Mouse (Mus musculus) c-Kit-positive CD71-positive TER-119-negative erythroid progenitor cells, embryonic 14.5 days (primary cell): ENCODE measurements around the gene Cd6.

Experiments used
- DNase-seq: peaks from one replicate; pipeline ENCODE4 v3.0.0-alpha.2; 2013; ENCODE audit warnings: low read depth

Gene Cd6

DNA sequence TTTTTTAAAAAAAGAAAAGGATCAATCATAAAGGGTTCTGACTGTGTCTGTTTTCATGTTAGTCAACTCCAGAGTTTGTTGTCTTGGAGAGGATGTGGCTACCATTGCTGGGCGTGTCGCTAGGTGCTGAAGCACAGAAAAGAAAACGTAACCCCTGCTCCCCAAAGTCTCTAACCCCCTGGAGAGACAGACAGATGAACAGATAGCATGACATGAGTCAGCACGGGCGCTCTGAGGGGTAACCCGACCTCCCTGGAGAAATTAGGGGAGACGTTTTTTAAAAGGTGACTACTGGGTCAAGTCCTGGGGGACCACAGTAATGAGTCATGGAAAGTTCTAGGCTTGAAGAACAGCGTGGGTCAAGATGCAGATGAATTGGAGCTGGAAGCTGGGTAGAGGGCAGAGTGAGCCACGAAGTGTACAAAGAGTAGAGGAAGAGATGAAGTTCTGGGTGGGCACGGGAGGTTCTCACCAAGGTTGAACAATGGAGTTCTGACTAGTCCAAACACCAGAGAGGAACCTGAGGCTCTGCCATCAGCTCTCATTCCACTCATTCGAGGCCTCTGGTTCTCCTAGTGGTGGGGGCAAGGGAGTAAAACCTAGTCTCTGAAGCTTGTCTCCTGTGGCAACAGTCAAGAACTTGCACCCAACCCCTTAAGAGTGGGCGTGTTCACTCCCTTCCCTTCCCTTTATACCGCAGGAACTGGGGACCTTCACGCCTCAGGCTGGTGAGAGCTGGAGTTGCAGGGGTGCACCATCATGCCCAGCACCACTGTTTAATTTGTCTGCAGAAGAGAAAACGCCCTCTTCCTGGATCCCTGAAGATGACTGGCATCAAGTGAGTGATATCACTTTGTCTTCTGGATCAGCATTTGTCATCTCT, 9.4 kb upstream of the Cd6 start, which contains the start of gene Slc15a3:
Gene Slc15a3, plus strand, starts transcription at position 718 of the 883 bp plus-strand sequence.
- no peak for DNase-seq

- no peak for DNase-seq
Observed at GRCm38 (mm10) chr19:10835671-10836070, 5.8 kb upstream of the Cd6 start.

GRCm38 (mm10) chr19:10833611-10834010, 3.8 kb upstream of the Cd6 start:
- DNase-seq: no peak

GRCm38 (mm10) chr19:10832030-10832429, 2.2 kb upstream of the Cd6 start:
- no peak for DNase-seq

DNA sequence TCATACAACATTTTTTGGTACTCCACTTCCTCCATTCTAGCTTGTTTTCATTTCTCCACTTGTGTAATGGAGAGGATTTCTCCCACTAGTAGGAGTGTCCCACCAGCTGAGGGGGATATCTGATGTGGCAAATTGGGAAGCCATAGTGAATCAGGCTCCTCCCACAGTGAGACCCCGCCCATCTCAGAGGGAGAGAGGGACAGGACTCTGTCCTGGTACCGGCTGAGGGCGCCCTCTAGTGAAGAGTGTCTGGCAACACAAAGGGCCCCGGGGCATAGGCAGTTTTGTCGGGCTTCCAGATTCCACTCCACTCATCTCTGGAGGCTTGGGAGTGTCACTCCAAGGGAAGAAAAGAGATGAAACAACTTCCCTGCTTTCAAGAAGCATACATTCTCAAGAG, 1.6 kb upstream of the Cd6 start:
- peak; percentile 46 for DNase-seq

DNA sequence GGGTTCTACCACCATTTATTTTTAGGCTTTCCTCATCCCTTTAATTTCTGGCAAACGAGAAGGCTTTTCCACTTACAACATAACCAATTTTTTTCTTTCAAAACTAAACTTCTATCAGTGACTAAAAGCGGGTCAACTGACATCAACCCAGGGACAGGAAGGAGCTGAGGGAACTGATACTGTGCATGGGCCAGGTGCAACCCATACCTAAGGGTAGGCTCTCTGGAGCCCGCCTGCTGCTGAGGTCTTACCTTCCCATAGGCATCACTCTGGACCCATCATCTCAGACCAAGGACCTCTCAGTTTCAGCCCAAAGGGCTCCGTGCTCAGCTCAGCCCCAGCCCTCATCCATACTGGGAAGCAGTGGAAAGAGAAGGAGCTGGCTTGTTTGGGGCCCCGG, 1.5 kb downstream of the Cd6 start:
- DNase-seq: no peak

DNA sequence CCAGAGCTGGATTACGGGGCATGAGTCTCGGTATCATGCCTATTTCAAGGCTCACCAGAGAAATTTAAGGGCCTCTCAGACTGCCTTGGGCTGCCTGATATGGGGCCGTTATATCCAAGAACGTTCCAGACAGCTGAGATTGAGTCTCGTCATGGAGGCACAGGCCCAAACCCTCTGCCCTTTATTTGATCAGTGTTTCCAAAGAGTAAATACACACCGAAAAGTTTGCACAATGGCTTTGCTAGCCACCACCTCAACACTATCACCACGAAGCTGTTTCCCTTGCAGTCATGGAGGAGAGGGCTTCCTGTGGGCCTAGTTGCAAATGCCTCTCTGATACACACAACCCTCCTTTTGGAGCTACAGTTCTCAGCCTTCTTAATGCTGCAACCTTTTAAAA, 5.8 kb downstream of the Cd6 start:
- no peak for DNase-seq

DNA sequence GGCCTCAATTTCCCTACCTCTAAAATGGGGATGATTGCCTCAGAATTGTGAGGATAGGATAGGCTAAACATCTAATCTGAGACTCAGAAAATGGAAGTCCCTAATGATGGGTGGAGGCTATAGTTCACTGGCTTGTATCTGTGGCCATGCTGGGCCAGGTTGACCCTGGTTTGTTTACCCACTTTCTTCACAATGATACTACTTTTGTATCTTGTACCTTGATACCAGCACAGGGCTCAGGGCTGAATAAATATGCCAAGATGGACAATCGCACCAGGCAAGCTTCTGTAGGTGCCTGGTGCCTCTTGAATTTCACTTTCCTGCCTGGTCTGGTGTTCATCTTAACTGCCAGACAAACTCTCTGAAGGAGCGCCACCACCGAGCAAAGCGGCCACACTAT, 7.3 kb downstream of the Cd6 start:
- no peak for DNase-seq

DNA sequence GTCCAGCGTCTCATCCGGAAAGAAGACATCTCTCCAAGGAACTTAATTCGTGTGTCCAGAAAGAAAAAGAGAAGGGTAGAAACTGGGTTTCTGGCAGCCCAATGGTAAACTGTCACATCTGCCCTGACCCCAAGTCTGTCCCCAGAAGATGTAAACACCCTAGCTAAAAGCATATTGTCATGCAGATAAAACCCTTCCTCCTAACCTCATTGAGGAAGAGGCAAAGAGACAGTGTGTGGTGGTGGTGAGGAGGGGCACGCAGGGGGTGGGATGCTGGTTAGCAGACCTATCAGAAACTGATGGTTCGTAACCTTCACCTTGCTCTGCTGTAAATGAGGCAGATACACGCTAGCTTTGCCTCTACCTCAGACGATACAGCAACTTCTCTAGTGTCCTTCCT, 8.5 kb downstream of the Cd6 start:
- DNase-seq: no peak

DNA sequence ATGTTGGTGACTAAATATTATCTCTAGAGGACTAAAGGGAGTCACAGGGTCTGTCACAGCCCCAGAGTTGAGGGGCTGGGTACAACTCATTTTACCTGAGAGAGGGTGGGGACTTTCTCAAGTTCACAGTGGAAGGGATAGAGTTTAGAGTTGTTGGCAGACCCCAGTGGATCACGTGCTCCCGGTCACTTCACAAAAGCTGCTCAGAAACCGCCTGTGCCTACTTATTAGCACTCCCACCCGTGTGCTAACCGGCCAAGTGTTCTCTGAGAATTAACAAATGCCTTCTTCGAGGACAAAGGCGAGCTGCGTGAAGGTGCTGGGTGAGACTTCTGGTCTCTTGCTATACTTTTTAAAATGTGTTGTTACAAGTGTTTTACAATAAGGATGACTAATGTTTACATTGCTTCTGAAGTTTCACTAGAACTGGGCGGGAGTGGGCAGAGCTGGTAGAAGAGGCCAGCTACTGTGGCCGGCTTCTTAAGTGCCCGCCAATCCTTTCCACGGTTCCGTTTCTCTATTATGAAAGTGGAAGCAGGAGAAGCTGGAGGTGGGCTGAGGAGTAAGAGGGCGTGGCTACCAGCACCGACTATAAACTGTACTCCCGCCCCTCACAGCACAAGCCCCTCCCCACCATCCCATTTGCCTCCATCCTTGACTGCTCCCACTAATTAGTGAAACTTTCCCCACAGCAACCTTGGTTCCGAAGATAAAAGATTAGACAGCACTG, 11.5 kb downstream of the Cd6 start:
- DNase-seq: no peak

GRCm38 (mm10) chr19:10816462-10816861, 13.4 kb downstream of the Cd6 start:
- no peak for DNase-seq

- no peak for DNase-seq
Observed at GRCm38 (mm10) chr19:10815871-10816270, 14.0 kb downstream of the Cd6 start.

DNA sequence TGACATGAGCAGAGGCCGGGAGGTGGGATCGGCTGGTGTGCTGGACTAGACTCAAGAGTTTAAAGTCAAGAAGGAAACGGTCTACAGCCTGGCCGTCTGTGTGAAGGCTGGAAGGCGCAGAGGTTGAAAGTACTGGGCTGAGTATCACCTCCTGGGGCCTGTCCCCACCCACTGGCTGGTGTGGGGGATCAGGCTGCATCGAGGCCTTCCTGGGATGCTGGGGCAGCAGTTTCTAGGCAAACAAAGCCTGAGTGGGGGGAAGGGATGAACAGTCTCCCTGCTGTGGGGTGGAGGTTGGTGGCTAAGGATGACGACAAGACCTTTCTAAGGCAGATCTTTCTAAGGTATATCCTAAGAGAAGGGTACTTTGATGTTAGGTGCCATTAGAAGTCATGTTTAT, 16.0 kb downstream of the Cd6 start:
- DNase-seq: no peak

- DNase-seq: no peak
Observed at GRCm38 (mm10) chr19:10813039-10813438, 16.8 kb downstream of the Cd6 start.

DNA sequence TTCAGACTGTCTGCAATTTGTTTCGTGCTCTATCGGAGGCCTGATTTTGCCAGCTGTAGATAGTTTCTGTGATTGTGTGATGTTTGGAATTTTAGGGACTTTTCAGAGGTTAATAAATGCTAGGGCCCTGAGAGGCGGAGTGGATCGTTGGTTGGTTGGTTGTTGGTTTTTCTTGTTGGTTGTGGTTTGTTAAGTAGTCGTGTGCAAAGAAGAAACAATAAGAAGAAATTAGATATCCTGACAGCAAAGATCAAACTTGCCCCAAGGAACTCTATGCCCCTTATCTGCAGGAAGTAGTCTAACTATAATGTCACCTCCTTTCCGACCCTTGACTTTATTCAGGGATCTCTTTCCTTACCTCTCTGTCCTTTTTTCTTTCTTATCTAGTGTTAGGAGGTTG, 18.4 kb downstream of the Cd6 start:
- no peak for DNase-seq

DNA sequence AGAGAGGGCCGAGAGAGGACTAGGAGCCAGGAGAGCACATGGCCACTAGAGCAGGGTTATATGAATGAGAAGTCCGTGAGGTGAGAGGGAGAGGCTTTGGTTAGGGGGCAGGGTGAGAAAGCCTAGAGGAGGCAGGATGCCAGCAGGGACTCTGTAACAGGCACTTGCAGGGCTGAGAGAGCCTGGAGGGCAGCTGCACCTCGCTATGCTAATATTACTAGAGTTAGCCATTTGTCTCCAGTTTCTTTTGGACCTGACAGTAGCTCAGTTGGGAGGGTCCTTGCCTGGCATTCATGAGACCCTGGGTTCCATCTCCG, 19.7 kb downstream of the Cd6 start:
- no peak for DNase-seq

- DNase-seq: no peak
Observed at GRCm38 (mm10) chr19:10809428-10810175, 20.3 kb downstream of the Cd6 start.

- no peak for DNase-seq
Observed at GRCm38 (mm10) chr19:10808524-10809233, 21.2 kb downstream of the Cd6 start.

DNA sequence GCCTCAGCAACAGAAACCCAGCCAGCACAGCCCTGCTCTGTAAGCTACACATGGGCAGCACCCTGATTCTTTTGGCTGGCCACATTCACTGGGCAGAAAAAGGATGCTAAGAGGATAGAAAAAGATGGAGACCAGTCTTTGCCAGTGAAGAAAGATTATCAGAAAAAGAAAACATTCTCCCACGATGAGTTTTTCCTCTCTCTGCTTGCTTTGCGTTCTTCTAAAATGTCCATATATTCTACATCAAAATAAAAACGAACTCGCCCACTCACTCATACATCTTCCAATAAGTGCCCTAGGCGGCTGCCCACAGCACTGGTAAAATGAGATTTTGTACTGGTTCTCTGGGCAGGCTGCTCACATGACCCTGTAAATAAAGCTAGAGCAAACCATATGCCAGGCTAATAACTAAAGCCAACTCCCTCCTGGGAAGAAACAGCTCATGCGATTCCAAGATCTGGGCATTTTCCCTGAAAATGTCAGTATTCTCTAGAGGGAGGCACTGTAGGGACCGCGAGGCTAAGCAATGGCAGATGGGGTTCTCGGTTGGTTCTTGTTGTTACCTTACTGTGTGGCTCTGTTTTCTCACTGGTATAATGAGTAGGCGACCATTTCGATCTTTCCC, 24.1 kb downstream of the Cd6 start:
- DNase-seq: no peak

- DNase-seq: no peak
Observed at GRCm38 (mm10) chr19:10804850-10805660, 24.8 kb downstream of the Cd6 start.

- DNase-seq: no peak
Observed at GRCm38 (mm10) chr19:10803751-10804150, 26.1 kb downstream of the Cd6 start.
